Comparison of ENCODE assay signal across 7 mouse cellular contexts in genomic region chr12:102756304-102756703, GRCm38 (mm10). TPM values are rescaled to one million over a fixed set of nuclear protein-coding genes. Genes with fewer than 3 reads are reported as not detected.
A peak's percentile ranks its signal among the peaks of the same experiment; 100 is the strongest.
DNase-seq lines count a peak whose midpoint lies in the region; ATAC-seq lines count a peak whose summit lies in the region.

No protein-coding gene starts in this region.

- no peak overlapping the region for H3K27ac ChIP-seq in hindbrain, embryonic 10.5 days
- no peak overlapping the region; the same call in 1 of the 2 replicates for H3K27ac ChIP-seq in liver, embryonic 16.5 days (ENCODE audit: low read length)

- peaks cover 33% of the 10 kb centered on the region for H3K4me1 ChIP-seq in hindbrain, embryonic 10.5 days (replicated peaks)
- H3K4me1 ChIP-seq in liver, embryonic 16.5 days (ENCODE audit: control insufficient read depth, low read depth, low read length): peaks cover 24% of the 10 kb centered on the region

- 89% methylated on average over 7 of the region's 7 CpGs for WGBS in hindbrain, embryonic 10.5 days
- 67% methylated on average over 7 of the region's 7 CpGs for WGBS in liver, embryonic 16.5 days (ENCODE audit: insufficient replicate concordance)

- H3K9me3 ChIP-seq in hindbrain, embryonic 10.5 days: no peaks in the 10 kb centered on the region
- H3K9me3 ChIP-seq in liver, embryonic 16.5 days (replicated peaks; ENCODE audit: control insufficient read depth, low read length): no peaks in the 10 kb centered on the region

- H3K4me3 ChIP-seq in hindbrain, embryonic 10.5 days: peak overlapping the region; percentile 90
- peak overlapping the region; percentile 94 for H3K4me3 ChIP-seq in liver, embryonic 16.5 days (ENCODE audit: low read depth, low read length)

- DNase-seq in right cerebral cortex, postnatal 14 days: peak; percentile 27
- no peak for DNase-seq in right cerebral cortex, postnatal 36 days (ENCODE audit: low spot score in 2 of 2)
- peak; percentile 26 to 31 for DNase-seq in cerebellum, adult 18-20 months
- no peak for DNase-seq in hindbrain, embryonic 10.5 days (ENCODE audit: low spot score)
- DNase-seq in spleen, adult 12 weeks (ENCODE audit: low spot score): peak; percentile 55
- no peak for DNase-seq in layer of hippocampus, adult 18-20 months (ENCODE audit: low spot score in 2 of 2)

- peak overlapping the region; percentile 82 for H3K4me2 ChIP-seq in liver, embryonic 16.5 days (ENCODE audit: low read depth, low read length)

- H3K36me3 ChIP-seq in hindbrain, embryonic 10.5 days: peaks cover 38% of the 10 kb centered on the region
- no peaks in the 10 kb centered on the region; the same call in 1 of the 2 replicates for H3K36me3 ChIP-seq in liver, embryonic 16.5 days (ENCODE audit: control insufficient read depth, insufficient read depth)

- H3K27me3 ChIP-seq in hindbrain, embryonic 10.5 days (ENCODE audit: insufficient read depth, poor library complexity, severe bottlenecking): no peaks in the 10 kb centered on the region
- H3K27me3 ChIP-seq in liver, embryonic 16.5 days (ENCODE audit: control insufficient read depth, insufficient read depth, low read depth, low read length): no peaks in the 10 kb centered on the region

- H3K9ac ChIP-seq in liver, embryonic 16.5 days (ENCODE audit: low read depth, low read length): peak overlapping the region; percentile 82; the same call in 1 of the 2 replicates

- no peak for ATAC-seq in liver, embryonic 16.5 days (ENCODE audit: low read depth)

RNA-seq across cellular contexts. Expression of gene Gm28051, which starts 1.3 kb away (rescaled TPM):
- polyA plus RNA-seq in hindbrain, embryonic 10.5 days (2016; fragmentation: Nextera tagmentation; extraction: Ambion mirVana): not detected in 2 replicates
- not detected in 2 replicates for polyA plus RNA-seq in liver, embryonic 16.5 days (2015; fragmentation: Nextera tagmentation; extraction: Ambion mirVana)
- not detected for total RNA-seq in layer of hippocampus, adult 18-20 months (2021)

RNA-seq across cellular contexts. Expression of gene Gon7, which starts 1.3 kb away (rescaled TPM):
- polyA plus RNA-seq in hindbrain, embryonic 10.5 days (2016; fragmentation: Nextera tagmentation; extraction: Ambion mirVana): 44.7 and 49.0 TPM in 2 replicates
- 10.1 and 13.0 TPM in 2 replicates for polyA plus RNA-seq in liver, embryonic 16.5 days (2015; fragmentation: Nextera tagmentation; extraction: Ambion mirVana)
- 10 to 100 TPM; 14.2 to 14.6 TPM for total RNA-seq in layer of hippocampus, adult 18-20 months (2021)

RNA-seq across cellular contexts. Expression of gene Ubr7, which starts 1.5 kb away (rescaled TPM):
- 52.3 and 62.8 TPM in 2 replicates for polyA plus RNA-seq in hindbrain, embryonic 10.5 days (2016; fragmentation: Nextera tagmentation; extraction: Ambion mirVana)
- polyA plus RNA-seq in liver, embryonic 16.5 days (2015; fragmentation: Nextera tagmentation; extraction: Ambion mirVana): 17.5 and 17.6 TPM in 2 replicates
- total RNA-seq in layer of hippocampus, adult 18-20 months (2021): 10 to 100 TPM; 31.6 to 32.5 TPM

RNA-seq across cellular contexts. Expression of gene Gm20604, which starts 2.2 kb away (rescaled TPM):
- 29.0 and 29.8 TPM in 2 replicates for polyA plus RNA-seq in hindbrain, embryonic 10.5 days (2016; fragmentation: Nextera tagmentation; extraction: Ambion mirVana)
- 6.3 and 6.7 TPM in 2 replicates for polyA plus RNA-seq in liver, embryonic 16.5 days (2015; fragmentation: Nextera tagmentation; extraction: Ambion mirVana)
- 10 to 100 TPM; 12.6 to 15.5 TPM for total RNA-seq in layer of hippocampus, adult 18-20 months (2021)

RNA-seq across cellular contexts. Expression of gene Tmem251, which starts 12.7 kb away (rescaled TPM):
- 11.1 and 11.5 TPM in 2 replicates for polyA plus RNA-seq in hindbrain, embryonic 10.5 days (2016; fragmentation: Nextera tagmentation; extraction: Ambion mirVana)
- polyA plus RNA-seq in liver, embryonic 16.5 days (2015; fragmentation: Nextera tagmentation; extraction: Ambion mirVana): 4.6 and 4.7 TPM in 2 replicates
- 1 to 10 TPM; 4.9 to 5.1 TPM for total RNA-seq in layer of hippocampus, adult 18-20 months (2021)

Comparison
In these comparisons a context has a peak if more than half of its experiments do, and no peak if none do; other contexts are left out.
1. DNase-seq: peak in right cerebral cortex, postnatal 14 days (single experiment), cerebellum, adult 18-20 months (2 of 2) and spleen, adult 12 weeks (single experiment); none in right cerebral cortex, postnatal 36 days (0 of 2), hindbrain, embryonic 10.5 days (single experiment) and layer of hippocampus, adult 18-20 months (0 of 2).